Mouse (Mus musculus) liver, postnatal 0 days (tissue): ENCODE results near the gene Galp. TPM values are rescaled to one million over a fixed set of nuclear protein-coding genes. Genes with fewer than 3 reads are reported as not detected.

Source experiments
- ATAC-seq: fragments of 200-750 bp; cut with Nextera tagmentation; 2 replicates; pipeline ENCODE4 v1.8.0; 2017; ENCODE audit warnings: mild to moderate bottlenecking, moderate library complexity
- DNase-seq: peaks from one replicate; pipeline ENCODE4 v3.0.0-alpha.2; 2016
- H3K27ac ChIP-seq: fragments of 300-500 bp; sonication (generic); 2 replicates; pipeline ENCODE4 v1.5.1; 2014; ENCODE audit warnings: antibody characterized with exemption, moderate library complexity, mild to moderate bottlenecking, low read depth
- H3K27me3 ChIP-seq: fragments of 300-500 bp; sonication (generic); 2 replicates; pipeline ENCODE4 v1.6.1; 2014; ENCODE audit warnings: low read length, control low read depth, mixed read lengths; ENCODE audit not compliant: insufficient read depth
- H3K36me3 ChIP-seq: fragments of 300-500 bp; sonication (generic); replicated peaks from 2 replicates; pipeline ENCODE4 v1.6.1; 2014; ENCODE audit warnings: mild to moderate bottlenecking, control low read depth, low read length, moderate library complexity, mixed read lengths; ENCODE audit not compliant: insufficient read depth
- H3K4me1 ChIP-seq: fragments of 300-500 bp; sonication (generic); 2 replicates; pipeline ENCODE4 v1.6.1; 2014; ENCODE audit warnings: antibody characterized with exemption, mild to moderate bottlenecking, control low read depth; ENCODE audit not compliant: insufficient read depth
- H3K4me2 ChIP-seq: fragments of 300-500 bp; sonication (generic); 2 replicates; pipeline ENCODE4 v1.6.1; 2014; ENCODE audit warnings: low read depth, mild to moderate bottlenecking, low read length, moderate library complexity, mixed read lengths
- H3K4me3 ChIP-seq: fragments of 300-500 bp; sonication (generic); 2 replicates; pipeline ENCODE4 v1.5.1; 2014; ENCODE audit warnings: low read depth, low read length
- H3K9ac ChIP-seq: fragments of 300-500 bp; sonication (generic); replicated peaks from 2 replicates; pipeline ENCODE4 v1.6.1; 2014; ENCODE audit warnings: mild to moderate bottlenecking, moderate library complexity
- H3K9me3 ChIP-seq: fragments of 300-500 bp; sonication (generic); 2 replicates; pipeline ENCODE4 v1.6.1; 2016; ENCODE audit warnings: mild to moderate bottlenecking, control low read depth, low read length, mixed read lengths
- CTCF ChIP-seq: sonication (generic); IDR thresholded peaks from 2 replicates; pipeline ENCODE4 v1.5.1; 2016; ENCODE audit warnings: antibody characterized with exemption, low read depth
- EP300 ChIP-seq: IDR thresholded peaks from 2 replicates; pipeline ENCODE4 v1.6.1; 2016; ENCODE audit warnings: antibody characterized with exemption, low read depth, mild to moderate bottlenecking
- WGBS: fragments of 180-500 bp; shearing (Covaris S2); extraction: QIAGEN DNeasy Blood & Tissue Kit; methylation state at CpG from one replicate; pipeline ENCODE4 v1.1.7; 2014; ENCODE audit not compliant: insufficient replicate concordance; 5-methylcytosine and 5-hydroxymethylcytosine counted together
- polyA plus RNA-seq: library from polyadenylated mRNA; unstranded; fragments of >200 nt; fragmentation: Nextera tagmentation; extraction: Ambion mirVana; gene quantifications from 2 replicates; pipeline ENCODE4 v1.2.1, GENCODE M21; 2015

The Galp gene
- polyA plus RNA-seq, 1 experiment from 2014 or later = not detected

DNA sequence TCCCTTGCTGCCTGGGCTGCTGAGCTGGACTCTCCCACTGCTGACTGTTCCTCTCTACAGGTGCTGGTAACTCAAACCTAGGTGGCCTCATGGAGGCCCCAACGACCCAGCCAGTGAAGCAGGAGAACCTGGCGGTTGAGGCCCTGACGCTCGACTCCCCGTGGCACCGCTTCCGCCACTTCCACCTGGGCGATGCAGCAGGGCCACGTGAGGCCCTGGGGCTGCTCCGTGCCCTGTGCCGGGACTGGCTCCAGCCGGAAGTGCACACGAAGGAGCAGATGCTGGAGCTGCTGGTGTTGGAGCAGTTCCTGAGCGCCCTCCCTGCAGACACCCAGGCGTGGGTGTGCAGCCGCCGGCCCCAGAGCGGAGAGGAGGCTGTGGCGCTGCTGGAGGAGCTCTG, 13.1 kb upstream of the Galp start:
- TF ChIP-seq CTCF (no peak), EP300 (no peak)
- Histone ChIP-seq H3K9ac (no peak overlapping the region), H3K4me1 (no peaks in the 10 kb centered on the region), H3K9me3 (no peaks in the 10 kb centered on the region), H3K36me3 (peaks cover 22% of the 10 kb centered on the region; the same call in 1 of the 2 replicates), H3K27ac (no peak overlapping the region), H3K4me3 (no peak overlapping the region), H3K4me2 (no peak overlapping the region), H3K27me3 (no peaks in the 10 kb centered on the region)
- 90% methylated on average over 19 of the region's 19 CpGs for WGBS
- ATAC-seq (no peak), DNase-seq (no peak)

DNA sequence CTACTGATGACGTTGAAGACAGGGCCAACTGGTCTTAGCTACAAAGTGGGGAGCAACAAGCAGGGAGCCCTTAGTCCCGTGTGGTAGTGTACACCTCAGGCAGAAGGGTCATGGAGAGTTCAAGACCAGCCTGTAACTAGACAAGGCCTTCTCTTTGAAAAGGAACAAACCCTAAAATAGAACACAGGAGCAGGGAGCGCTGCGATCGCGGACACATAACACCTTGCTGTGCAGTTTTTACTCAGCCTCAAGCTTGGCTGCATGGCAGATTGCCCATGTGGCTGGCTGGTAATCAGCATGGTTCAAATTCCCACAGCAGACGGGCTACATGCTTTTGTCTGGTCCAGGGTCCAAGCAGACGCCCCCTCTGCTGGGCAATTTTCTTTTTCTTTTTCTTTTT, 12.4 kb upstream of the Galp start:
- DNase-seq (no peak), ATAC-seq (no peak)
- no peak overlapping the region for H3K27ac ChIP-seq
- TF ChIP-seq EP300 (no peak), CTCF (no peak)
- peaks cover 26% of the 10 kb centered on the region for H3K36me3 ChIP-seq
- no peaks in the 10 kb centered on the region for H3K9me3 ChIP-seq
- H3K4me2 ChIP-seq = no peak overlapping the region
- no peaks in the 10 kb centered on the region for H3K27me3 ChIP-seq
- H3K9ac ChIP-seq = no peak overlapping the region
- WGBS = 85% methylated on average over 8 of the region's 8 CpGs
- no peaks in the 10 kb centered on the region for H3K4me1 ChIP-seq
- no peak overlapping the region for H3K4me3 ChIP-seq

DNA sequence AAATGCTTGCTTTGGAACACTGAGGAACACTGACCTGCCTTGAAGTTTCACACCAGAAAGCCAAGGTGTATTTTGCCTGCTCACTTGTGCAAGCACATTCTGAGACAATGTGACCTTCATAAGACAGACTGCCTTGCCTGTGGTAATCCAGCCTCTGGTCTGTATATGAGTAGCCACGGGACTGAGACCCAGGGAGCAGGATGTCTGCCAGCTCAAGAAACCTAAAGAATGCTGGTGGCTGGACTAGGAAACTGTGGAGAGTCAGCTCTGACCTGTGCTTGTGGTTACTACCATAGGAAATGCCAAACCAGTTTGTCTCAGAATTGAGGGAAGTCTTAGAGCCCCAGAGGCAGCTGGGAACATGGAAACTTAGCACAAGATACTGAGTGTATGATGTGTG, 11.5 kb upstream of the Galp start:
- 66% methylated on average over 1 of the region's 1 CpGs for WGBS
- Histone ChIP-seq H3K9me3 (no peaks in the 10 kb centered on the region), H3K4me1 (no peaks in the 10 kb centered on the region), H3K4me3 (no peak overlapping the region), H3K4me2 (no peak overlapping the region), H3K27ac (no peak overlapping the region), H3K27me3 (no peaks in the 10 kb centered on the region), H3K36me3 (peaks cover 28% of the 10 kb centered on the region), H3K9ac (no peak overlapping the region)
- TF ChIP-seq CTCF = no peak
- no peak for TF ChIP-seq EP300
- no peak for ATAC-seq
- no peak for DNase-seq

DNA sequence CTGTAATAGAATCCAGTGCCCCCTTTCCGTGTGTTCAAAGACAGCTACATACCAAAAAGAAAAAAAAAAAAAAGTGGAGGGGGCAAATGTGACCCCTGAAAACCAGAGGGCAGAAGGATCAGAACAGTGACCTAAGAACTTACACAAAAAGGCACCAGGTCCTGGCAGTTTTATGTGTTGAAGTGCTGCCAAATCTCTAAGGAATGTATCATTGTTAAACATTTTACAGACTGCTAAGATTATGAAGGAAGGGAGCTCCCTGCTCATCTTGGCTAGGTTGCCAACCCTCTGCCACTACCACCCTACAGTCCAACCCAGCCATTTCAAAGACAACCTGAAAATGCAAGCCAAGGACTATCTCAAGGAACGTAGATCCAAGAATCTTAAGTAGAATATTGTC, 10.7 kb upstream of the Galp start:
- ATAC-seq (no peak), DNase-seq (no peak)
- Histone ChIP-seq H3K4me1 (no peaks in the 10 kb centered on the region), H3K27me3 (no peaks in the 10 kb centered on the region), H3K36me3 (peaks cover 28% of the 10 kb centered on the region), H3K9ac (no peak overlapping the region), H3K4me2 (no peak overlapping the region), H3K9me3 (no peaks in the 10 kb centered on the region), H3K27ac (no peak overlapping the region), H3K4me3 (no peak overlapping the region)
- WGBS = 81% methylated on average over 2 of the region's 2 CpGs
- TF ChIP-seq CTCF (no peak), EP300 (no peak)

DNA sequence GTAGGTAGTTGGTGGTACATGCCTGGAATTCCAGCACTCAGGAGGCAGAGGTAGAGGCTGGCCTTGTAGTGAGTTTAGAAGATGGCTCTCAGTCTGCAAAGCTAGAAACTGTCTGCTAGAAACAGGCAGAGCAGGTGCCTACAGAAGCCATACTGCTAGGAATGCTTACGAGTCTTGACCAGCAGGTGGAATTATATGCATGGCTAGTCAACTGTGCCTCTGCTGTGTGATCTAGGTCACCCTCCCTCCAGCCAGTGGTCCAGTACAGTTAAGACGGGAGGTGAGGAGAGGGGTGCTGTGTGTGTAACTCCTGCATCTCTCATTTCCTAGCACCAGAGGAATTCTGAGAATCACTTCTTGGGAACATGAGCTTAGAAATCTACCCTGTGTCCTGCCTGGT, 10.1 kb upstream of the Galp start:
- Histone ChIP-seq H3K27ac (no peak overlapping the region), H3K4me2 (no peak overlapping the region), H3K4me1 (no peaks in the 10 kb centered on the region), H3K27me3 (no peaks in the 10 kb centered on the region), H3K9me3 (no peaks in the 10 kb centered on the region), H3K9ac (no peak overlapping the region), H3K36me3 (peaks cover 28% of the 10 kb centered on the region), H3K4me3 (no peak overlapping the region)
- ATAC-seq = no peak
- WGBS = 76% methylated on average over 2 of the region's 2 CpGs
- no peak for DNase-seq
- TF ChIP-seq CTCF = no peak
- no peak for TF ChIP-seq EP300

DNA sequence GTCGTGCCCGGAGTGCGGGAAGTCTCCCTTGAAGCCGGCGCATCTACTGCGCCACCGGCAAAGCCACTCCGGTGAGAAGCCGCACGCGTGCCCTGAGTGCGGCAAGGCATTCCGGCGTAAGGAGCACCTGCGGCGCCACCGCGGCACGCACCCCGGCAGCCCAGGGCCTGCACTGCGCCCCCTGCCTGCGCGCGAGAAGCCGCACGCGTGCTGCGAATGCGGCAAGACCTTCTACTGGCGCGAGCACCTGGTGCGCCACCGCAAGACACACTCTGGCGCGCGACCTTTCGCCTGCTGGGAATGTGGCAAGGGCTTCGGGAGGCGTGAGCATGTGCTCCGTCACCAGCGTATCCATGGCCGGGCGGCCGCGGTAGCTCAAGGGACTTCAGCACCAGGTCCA, 7.3 kb upstream of the Galp start:
- peak; percentile 60 for ATAC-seq
- H3K27me3 ChIP-seq = no peaks in the 10 kb centered on the region
- peak; percentile 25; the same call in 1 of the 2 replicates for TF ChIP-seq CTCF
- no peak for TF ChIP-seq EP300
- no peak overlapping the region for H3K4me2 ChIP-seq
- no peak overlapping the region for H3K4me3 ChIP-seq
- no peak overlapping the region for H3K27ac ChIP-seq
- peaks cover 20% of the 10 kb centered on the region for H3K36me3 ChIP-seq
- peak; percentile 29 for DNase-seq
- H3K9me3 ChIP-seq = no peaks in the 10 kb centered on the region
- no peak overlapping the region for H3K9ac ChIP-seq
- 65% methylated on average over 43 of the region's 45 CpGs for WGBS
- H3K4me1 ChIP-seq = no peaks in the 10 kb centered on the region

DNA sequence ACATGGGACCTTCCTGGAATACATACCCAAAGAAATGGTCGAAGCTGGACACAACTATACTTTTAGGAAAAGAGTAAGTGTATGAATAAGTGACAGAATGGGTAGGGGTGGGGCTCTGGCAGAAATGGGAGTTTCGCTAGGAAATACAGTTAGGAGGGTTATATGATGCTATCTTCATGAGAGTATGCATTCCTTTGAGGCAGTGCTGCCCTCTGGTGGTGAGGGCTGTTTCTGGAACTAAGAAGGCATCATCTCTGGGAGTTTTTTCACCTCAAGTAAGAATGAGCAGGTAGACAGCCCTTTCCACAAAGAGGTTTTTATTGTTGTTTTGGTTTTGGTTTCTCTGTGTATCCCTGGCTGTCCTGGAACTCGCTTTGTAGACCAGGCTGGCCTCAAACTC, 5.5 kb upstream of the Galp start:
- Histone ChIP-seq H3K4me2 (no peak overlapping the region), H3K27me3 (no peaks in the 10 kb centered on the region), H3K9me3 (no peaks in the 10 kb centered on the region), H3K27ac (no peak overlapping the region), H3K4me1 (no peaks in the 10 kb centered on the region), H3K4me3 (no peak overlapping the region), H3K9ac (no peak overlapping the region), H3K36me3 (peaks cover 18% of the 10 kb centered on the region)
- no peak for TF ChIP-seq EP300
- TF ChIP-seq CTCF = peak; percentile 90
- DNase-seq = peak; percentile 80
- 24% methylated on average over 3 of the region's 3 CpGs for WGBS
- ATAC-seq = no peak
